Mouse (Mus musculus): ENCODE measurements at regions not wholly inside any gene's neighbourhood (a gene's known extent, or its start where the extent isn't known, plus 50 kb on each side); places are given as distances from the start of the nearest gene placed in this dataset.

GRCm38 (mm10) chr4:81514547-81514946 is 71.9 kb upstream of the Mpdz start:
- no peak for TF ChIP-seq POLR2A (IDR thresholded peaks at IDR 0.05; ENCODE audit: low read depth, low read length)
- TF ChIP-seq CTCF (IDR thresholded peaks at IDR 0.05; ENCODE audit: extremely low read depth, insufficient read depth, insufficient read length, insufficient replicate concordance) = no peak

All from spleen, adult 2 months (tissue).